Mouse (Mus musculus): ENCODE measurements around the gene Rpl19. TPM values are rescaled to one million over a fixed set of nuclear protein-coding genes. Genes with fewer than 3 reads are reported as not detected.

The Rpl19 gene
- polyA plus RNA-seq, 1 experiment from 2014 or later, result 568 TPM

GRCm38 (mm10) chr11:97998074-97998793 is 28.3 kb upstream of the Rpl19 start:
- Histone ChIP-seq H3K4me3 (ENCODE audit: low read depth, low read length) (no peak overlapping the region), H3K9ac (replicated peaks) (no peak overlapping the region), H3K36me3 (replicated peaks; ENCODE audit: insufficient read depth, low read length) (no peaks in the 10 kb centered on the region), H3K4me2 (ENCODE audit: low read depth, low read length) (no peak overlapping the region), H3K4me1 (ENCODE audit: insufficient read depth) (peaks cover 38% of the 10 kb centered on the region), H3K27ac (ENCODE audit: low read depth) (peak overlapping the region; percentile 55), H3K27me3 (ENCODE audit: insufficient read depth, low read length) (peaks cover 12% of the 10 kb centered on the region; the same call in 1 of the 2 replicates), H3K9me3 (ENCODE audit: low read length) (no peaks in the 10 kb centered on the region)
- TF ChIP-seq CTCF (IDR thresholded peaks at IDR 0.05; ENCODE audit: low read depth), result no peak
- DNase-seq (no peak), ATAC-seq (no peak)
- 69% methylated on average over 11 of the region's 11 CpGs for WGBS (ENCODE audit: insufficient replicate concordance)

- Histone ChIP-seq H3K27ac (ENCODE audit: low read depth) (peak overlapping the region; percentile 87), H3K36me3 (replicated peaks; ENCODE audit: insufficient read depth, low read length) (no peaks in the 10 kb centered on the region), H3K9ac (replicated peaks) (no peak overlapping the region), H3K9me3 (ENCODE audit: low read length) (no peaks in the 10 kb centered on the region), H3K4me1 (ENCODE audit: insufficient read depth) (peaks cover 38% of the 10 kb centered on the region), H3K27me3 (ENCODE audit: insufficient read depth, low read length) (peaks cover 12% of the 10 kb centered on the region; the same call in 1 of the 2 replicates), H3K4me2 (ENCODE audit: low read depth, low read length) (no peak overlapping the region), H3K4me3 (ENCODE audit: low read depth, low read length) (no peak overlapping the region)
- DNase-seq (no peak), ATAC-seq (peak; percentile 7; the same call in 1 of the 2 replicates)
- WGBS (ENCODE audit: insufficient replicate concordance), result 38% methylated on average over 7 of the region's 7 CpGs
- TF ChIP-seq CTCF (IDR thresholded peaks at IDR 0.05; ENCODE audit: low read depth) (no peak), EP300 (IDR thresholded peaks at IDR 0.05; ENCODE audit: low read depth) (no peak)
These were observed 27.5 kb upstream of the Rpl19 start for GRCm38 (mm10) chr11:97998898-97999608.

DNA sequence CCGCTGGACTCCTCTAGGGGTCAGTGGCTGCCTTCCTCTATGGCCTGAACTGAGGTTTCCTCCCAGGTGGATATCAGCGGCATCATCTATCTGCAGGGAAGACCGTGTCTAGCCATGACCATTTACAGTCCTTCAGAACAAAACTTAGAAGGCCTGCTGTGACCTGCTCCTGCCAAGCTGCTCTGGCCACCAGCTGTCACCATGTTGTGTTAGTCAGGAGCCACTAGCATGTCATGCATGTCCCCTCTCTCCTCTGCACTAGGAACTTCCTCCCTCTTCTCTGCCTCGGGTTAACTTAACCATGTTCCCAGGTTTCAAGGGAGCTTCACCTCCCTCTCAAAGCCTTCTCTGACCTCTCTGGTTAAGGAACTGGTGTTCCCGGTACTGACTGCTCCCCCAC is 26.8 kb upstream of the Rpl19 start:
- no peak for ATAC-seq
- no peak for DNase-seq
- no peaks in the 10 kb centered on the region for H3K9me3 ChIP-seq (ENCODE audit: low read length)
- H3K36me3 ChIP-seq (replicated peaks; ENCODE audit: insufficient read depth, low read length), result no peaks in the 10 kb centered on the region
- H3K4me1 ChIP-seq (ENCODE audit: insufficient read depth), result peaks cover 38% of the 10 kb centered on the region
- peak overlapping the region; percentile 87 for H3K27ac ChIP-seq (ENCODE audit: low read depth)
- no peak overlapping the region for H3K4me2 ChIP-seq (ENCODE audit: low read depth, low read length)
- 35% methylated on average over 5 of the region's 5 CpGs for WGBS (ENCODE audit: insufficient replicate concordance)
- H3K27me3 ChIP-seq (ENCODE audit: insufficient read depth, low read length), result peaks cover 12% of the 10 kb centered on the region; the same call in 1 of the 2 replicates
- TF ChIP-seq EP300 (IDR thresholded peaks at IDR 0.05; ENCODE audit: low read depth) (no peak), CTCF (IDR thresholded peaks at IDR 0.05; ENCODE audit: low read depth) (no peak)
- no peak overlapping the region for H3K4me3 ChIP-seq (ENCODE audit: low read depth, low read length)
- peak overlapping the region; percentile 9; the same call in 1 of the 2 replicates for H3K9ac ChIP-seq (replicated peaks)

- H3K27ac ChIP-seq (ENCODE audit: low read depth), result peak overlapping the region; percentile 87
- ATAC-seq, result 0 out of 2 replicates have a peak, but pooled peaks have one; percentile 8
- H3K4me1 ChIP-seq (ENCODE audit: insufficient read depth), result peaks cover 29% of the 10 kb centered on the region
- no peaks in the 10 kb centered on the region for H3K36me3 ChIP-seq (replicated peaks; ENCODE audit: insufficient read depth, low read length)
- H3K9ac ChIP-seq (replicated peaks), result peak overlapping the region; percentile 9; the same call in 1 of the 2 replicates
- DNase-seq, result peak; percentile 59
- TF ChIP-seq CTCF (IDR thresholded peaks at IDR 0.05; ENCODE audit: low read depth), result no peak
- TF ChIP-seq EP300 (IDR thresholded peaks at IDR 0.05; ENCODE audit: low read depth), result 0 out of 2 replicates have a peak, but pooled peaks have one; percentile 14
- no peak overlapping the region for H3K4me2 ChIP-seq (ENCODE audit: low read depth, low read length)
- H3K4me3 ChIP-seq (ENCODE audit: low read depth, low read length), result no peak overlapping the region
- H3K9me3 ChIP-seq (ENCODE audit: low read length), result no peaks in the 10 kb centered on the region
- 30% methylated on average over 7 of the region's 7 CpGs for WGBS (ENCODE audit: insufficient replicate concordance)
- peaks cover 10% of the 10 kb centered on the region; the same call in 1 of the 2 replicates for H3K27me3 ChIP-seq (ENCODE audit: insufficient read depth, low read length)
These were observed 26.0 kb upstream of the Rpl19 start for GRCm38 (mm10) chr11:98000378-98001140.

- no peak for DNase-seq
- Histone ChIP-seq H3K36me3 (replicated peaks; ENCODE audit: insufficient read depth, low read length) (no peaks in the 10 kb centered on the region), H3K4me2 (ENCODE audit: low read depth, low read length) (0 out of 2 replicates have a peak overlapping the region, but pooled peaks have one; percentile 64), H3K27me3 (ENCODE audit: insufficient read depth, low read length) (0 out of 2 replicates have a peak, but pooled peaks cover 8% of the 10 kb centered on the region), H3K9ac (replicated peaks) (no peak overlapping the region), H3K4me3 (ENCODE audit: low read depth, low read length) (no peak overlapping the region), H3K27ac (ENCODE audit: low read depth) (peak overlapping the region; percentile 71), H3K4me1 (ENCODE audit: insufficient read depth) (peaks cover 25% of the 10 kb centered on the region), H3K9me3 (ENCODE audit: low read length) (no peaks in the 10 kb centered on the region)
- WGBS (ENCODE audit: insufficient replicate concordance), result 37% methylated on average over 11 of the region's 11 CpGs
- no peak for ATAC-seq
- TF ChIP-seq EP300 (IDR thresholded peaks at IDR 0.05; ENCODE audit: low read depth), result no peak
- TF ChIP-seq CTCF (IDR thresholded peaks at IDR 0.05; ENCODE audit: low read depth), result no peak
These were observed 25.1 kb upstream of the Rpl19 start for GRCm38 (mm10) chr11:98001351-98001824.

All from liver, postnatal 0 days (tissue).